Mouse (Mus musculus) limb, embryonic 14.5 days (tissue): Measurements from ENCODE around the gene Tbcel. TPM values are rescaled to one million over a fixed set of nuclear protein-coding genes. Genes with fewer than 3 reads are reported as not detected.
A peak's percentile ranks its signal among the peaks of the same experiment; 100 is the strongest.

Experiments used
- ATAC-seq: fragments of 200-750 bp; cut with Nextera tagmentation; 2 replicates; pipeline ENCODE4 v1.8.0; 2017; ENCODE audit warnings: low read depth, moderate number of reproducible peaks, moderate TSS enrichment; ENCODE audit not compliant: low FRiP score
- DNase-seq: peaks from one replicate; pipeline ENCODE4 v3.0.0-alpha.2; 2015; ENCODE audit warnings: low spot score
- H3K27ac ChIP-seq: fragments of 300-500 bp; sonication (generic); replicated peaks from 2 replicates; pipeline ENCODE4 v1.5.1; 2014; ENCODE audit warnings: low read depth, mild to moderate bottlenecking, low read length, moderate library complexity, mixed read lengths
- H3K27me3 ChIP-seq: fragments of 300-500 bp; sonication (generic); 2 replicates; pipeline ENCODE4 v1.6.1; 2014; ENCODE audit warnings: low read length, mixed read lengths; ENCODE audit not compliant: control insufficient read depth, insufficient read depth
- H3K36me3 ChIP-seq: fragments of 300-500 bp; sonication (generic); 2 replicates; pipeline ENCODE4 v1.6.1; 2014; ENCODE audit warnings: mild to moderate bottlenecking, low read length, moderate library complexity, mixed read lengths; ENCODE audit not compliant: control insufficient read depth, insufficient read depth
- H3K4me1 ChIP-seq: fragments of 300-500 bp; sonication (generic); 2 replicates; pipeline ENCODE4 v1.6.1; 2014; ENCODE audit warnings: antibody characterized with exemption, low read length, mixed read lengths; ENCODE audit not compliant: control insufficient read depth, insufficient read depth
- H3K4me2 ChIP-seq: fragments of 300-500 bp; sonication (generic); replicated peaks from 2 replicates; pipeline ENCODE4 v1.6.1; 2014; ENCODE audit warnings: low read depth, mild to moderate bottlenecking, low read length, moderate library complexity; ENCODE audit not compliant: severe bottlenecking
- H3K4me3 ChIP-seq: fragments of 300-500 bp; sonication (generic); replicated peaks from 2 replicates; pipeline ENCODE4 v1.5.1; 2014; ENCODE audit warnings: low read length
- H3K9ac ChIP-seq: fragments of 300-500 bp; sonication (generic); 2 replicates; pipeline ENCODE4 v1.6.1; 2014; ENCODE audit warnings: mild to moderate bottlenecking, low read depth, low read length, moderate library complexity; ENCODE audit not compliant: severe bottlenecking
- H3K9me3 ChIP-seq: fragments of 300-500 bp; sonication (generic); 2 replicates; pipeline ENCODE4 v1.6.1; 2016; ENCODE audit warnings: low read length; ENCODE audit not compliant: control insufficient read depth
- POLR2A ChIP-seq: fragments of 200-500 bp; IDR thresholded peaks from 2 replicates; pipeline ENCODE4 v1.8.0; 2012; ENCODE audit warnings: inconsistent platforms, mild to moderate bottlenecking, moderate library complexity, borderline replicate concordance; ENCODE audit not compliant: insufficient read depth, insufficient read length; ENCODE audit errors: extremely low read depth
- WGBS: fragments of 180-500 bp; shearing (Covaris S2); extraction: QIAGEN DNeasy Blood & Tissue Kit; methylation state at CpG from one replicate; pipeline ENCODE4 v1.1.7; 2014; 5-methylcytosine and 5-hydroxymethylcytosine counted together
- polyA plus RNA-seq, 2 experiments: library from polyadenylated mRNA; depleted of rRNA in 1 of 2; stranded (reverse) in 1 of 2; unstranded in 1 of 2; fragments of >200 nt; fragmentation: Nextera tagmentation in 1 of 2; extraction: Ambion mirVana in 1 of 2; gene quantifications; 2 replicates each; pipeline versions ENCODE4 v1.2.1 to v1.2.3; 2012 to 2014

Gene Tbcel
- polyA plus RNA-seq, 2 experiments, result 5.3 to 14.2 TPM

DNA sequence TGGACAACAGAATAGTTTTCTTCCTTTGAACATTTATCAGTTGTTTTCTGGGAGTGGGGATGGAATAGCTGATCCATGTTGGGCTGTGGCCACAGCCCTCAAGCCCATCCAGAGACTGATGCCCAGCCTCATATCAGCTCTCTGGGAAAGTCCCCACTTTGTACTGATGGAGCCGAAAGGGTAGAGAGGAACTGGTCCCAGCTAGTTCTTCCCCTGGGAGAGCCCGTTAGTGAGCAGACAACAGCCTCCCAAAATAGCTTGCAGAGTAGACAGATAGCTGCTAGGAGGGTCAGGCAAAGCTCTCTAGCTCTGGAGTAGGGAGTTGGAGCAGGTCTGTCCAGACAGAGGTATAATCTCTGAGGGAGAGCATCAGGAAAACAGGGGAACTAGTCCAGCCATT is 111.5 kb downstream of the Tbcel start:
- 71% methylated on average over 2 of the region's 2 CpGs for WGBS
- no peak for DNase-seq
- ATAC-seq, result no peak
- Histone ChIP-seq H3K27me3 (no peaks in the 10 kb centered on the region), H3K4me2 (no peak overlapping the region), H3K4me1 (peaks cover 10% of the 10 kb centered on the region), H3K36me3 (no peaks in the 10 kb centered on the region), H3K4me3 (no peak overlapping the region), H3K27ac (no peak overlapping the region), H3K9me3 (no peaks in the 10 kb centered on the region), H3K9ac (no peak overlapping the region)
- no peak for TF ChIP-seq POLR2A

DNA sequence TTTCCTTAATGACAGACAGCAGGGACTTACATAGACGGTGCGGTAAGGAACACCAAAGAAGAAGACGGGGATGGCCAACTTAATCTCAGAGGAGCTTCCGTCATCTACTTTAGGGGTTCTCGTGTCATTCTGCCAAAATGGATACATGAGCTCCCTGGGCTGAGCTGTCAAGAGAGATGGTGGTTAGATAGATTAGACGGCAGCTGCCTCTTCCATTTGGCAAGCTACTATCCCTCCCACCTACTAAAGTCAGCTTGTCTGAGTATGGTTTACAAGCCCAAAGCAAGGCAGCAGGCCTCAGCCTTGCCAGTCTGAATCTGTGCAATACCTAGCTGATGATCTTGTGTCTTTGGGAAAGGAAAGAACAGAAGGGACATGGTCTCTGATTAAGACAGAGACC is 112.7 kb downstream of the Tbcel start:
- Histone ChIP-seq H3K9me3 (no peaks in the 10 kb centered on the region), H3K9ac (no peak overlapping the region), H3K27ac (no peak overlapping the region), H3K4me1 (peaks cover 16% of the 10 kb centered on the region), H3K4me3 (no peak overlapping the region), H3K4me2 (no peak overlapping the region), H3K36me3 (no peaks in the 10 kb centered on the region), H3K27me3 (no peaks in the 10 kb centered on the region)
- 72% methylated on average over 6 of the region's 6 CpGs for WGBS
- no peak for TF ChIP-seq POLR2A
- DNase-seq, result no peak
- no peak for ATAC-seq

DNA sequence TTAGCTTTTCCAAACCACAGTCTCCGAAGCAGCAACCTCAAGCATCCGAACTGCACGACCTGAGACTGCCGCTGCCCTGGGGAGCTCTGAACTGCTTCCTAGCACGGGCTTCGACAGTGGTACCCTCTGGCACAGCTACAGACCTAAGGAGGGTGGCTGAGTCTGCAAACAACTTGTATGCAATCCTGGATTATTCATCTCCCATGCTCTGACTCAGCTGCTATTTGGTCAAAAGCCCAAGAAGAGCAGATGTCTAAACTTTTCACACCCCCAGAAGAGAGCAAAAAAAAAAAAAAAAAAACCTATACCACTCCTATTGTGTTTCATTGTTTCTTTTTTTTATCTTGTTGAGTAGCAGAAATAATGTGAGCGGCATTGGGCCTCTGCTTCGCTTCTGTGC is 113.3 kb downstream of the Tbcel start:
- Histone ChIP-seq H3K4me2 (no peak overlapping the region), H3K27ac (no peak overlapping the region), H3K4me3 (no peak overlapping the region), H3K4me1 (peaks cover 16% of the 10 kb centered on the region), H3K9ac (no peak overlapping the region), H3K9me3 (no peaks in the 10 kb centered on the region), H3K36me3 (no peaks in the 10 kb centered on the region), H3K27me3 (no peaks in the 10 kb centered on the region)
- no peak for TF ChIP-seq POLR2A
- no peak for ATAC-seq
- DNase-seq, result no peak
- 63% methylated on average over 8 of the region's 8 CpGs for WGBS

- no peaks in the 10 kb centered on the region for H3K9me3 ChIP-seq
- H3K4me1 ChIP-seq, result peaks cover 16% of the 10 kb centered on the region
- no peak for ATAC-seq
- no peak for TF ChIP-seq POLR2A
- H3K9ac ChIP-seq, result no peak overlapping the region
- no peak for DNase-seq
- WGBS, result 37% methylated on average over 6 of the region's 6 CpGs
- no peak overlapping the region for H3K27ac ChIP-seq
- no peak overlapping the region for H3K4me2 ChIP-seq
- H3K4me3 ChIP-seq, result no peak overlapping the region
- H3K27me3 ChIP-seq, result no peaks in the 10 kb centered on the region
- no peaks in the 10 kb centered on the region for H3K36me3 ChIP-seq
These were observed 114.7 kb downstream of the Tbcel start for GRCm38 (mm10) chr9:42392927-42393326.

DNA sequence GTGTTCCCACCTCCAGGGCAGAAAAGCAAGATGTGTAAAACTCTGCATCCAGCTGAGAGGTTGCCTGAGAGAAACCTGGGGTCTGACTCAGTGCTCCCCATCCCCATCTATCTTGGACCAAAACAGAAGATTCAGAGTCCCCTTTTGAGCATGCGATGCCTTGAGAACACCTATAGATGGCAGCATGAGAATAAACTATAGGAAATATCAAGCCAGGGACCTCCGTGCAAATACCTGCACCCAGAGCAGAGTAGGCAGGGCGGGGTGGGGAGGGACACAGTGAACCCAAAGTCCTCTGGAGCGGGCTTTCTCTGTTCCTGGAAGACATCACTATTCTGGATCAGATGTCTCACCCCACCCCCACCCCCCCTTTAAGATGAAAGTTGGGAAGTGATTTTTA is 119.1 kb downstream of the Tbcel start:
- no peaks in the 10 kb centered on the region for H3K9me3 ChIP-seq
- no peak overlapping the region for H3K27ac ChIP-seq
- TF ChIP-seq POLR2A, result no peak
- DNase-seq (peak; percentile 40), ATAC-seq (no peak)
- H3K4me2 ChIP-seq, result no peak overlapping the region
- H3K36me3 ChIP-seq, result no peaks in the 10 kb centered on the region
- no peak overlapping the region for H3K4me3 ChIP-seq
- 47% methylated on average over 4 of the region's 4 CpGs for WGBS
- no peaks in the 10 kb centered on the region for H3K27me3 ChIP-seq
- H3K9ac ChIP-seq, result no peak overlapping the region
- H3K4me1 ChIP-seq, result peaks cover 16% of the 10 kb centered on the region

GRCm38 (mm10) chr9:42387038-42387437 is 120.6 kb downstream of the Tbcel start:
- Histone ChIP-seq H3K9ac (no peak overlapping the region), H3K4me3 (no peak overlapping the region), H3K27ac (no peak overlapping the region), H3K4me2 (no peak overlapping the region), H3K4me1 (peaks cover 12% of the 10 kb centered on the region), H3K27me3 (no peaks in the 10 kb centered on the region), H3K36me3 (no peaks in the 10 kb centered on the region), H3K9me3 (no peaks in the 10 kb centered on the region)
- WGBS, result 66% methylated on average over 8 of the region's 8 CpGs
- TF ChIP-seq POLR2A, result no peak
- no peak for ATAC-seq
- no peak for DNase-seq
